Mouse (Mus musculus) intestine, embryonic 16.5 days (tissue): ENCODE data around the gene Lyrm4. TPM values are rescaled to one million over a fixed set of nuclear protein-coding genes. Genes with fewer than 3 reads are reported as not detected.

ENCODE experiments used
- ATAC-seq: fragments of 200-750 bp; cut with Nextera tagmentation; 2 replicates; pipeline ENCODE4 v1.8.0; 2017; ENCODE audit warnings: moderate TSS enrichment, moderate library complexity
- H3K27ac ChIP-seq: fragments of 300-500 bp; sonication (generic); 2 replicates; pipeline ENCODE4 v1.5.1; 2014; ENCODE audit warnings: mild to moderate bottlenecking, low read length
- H3K27me3 ChIP-seq: fragments of 300-500 bp; sonication (generic); replicated peaks from 2 replicates; pipeline ENCODE4 v1.6.1; 2014; ENCODE audit warnings: low read length, control low read depth, mixed read lengths; ENCODE audit not compliant: control insufficient read depth, insufficient read depth
- H3K36me3 ChIP-seq: fragments of 300-500 bp; sonication (generic); 2 replicates; pipeline ENCODE4 v1.6.1; 2014; ENCODE audit warnings: low read length, control low read depth; ENCODE audit not compliant: control insufficient read depth, insufficient read depth
- H3K4me1 ChIP-seq: fragments of 300-500 bp; sonication (generic); 2 replicates; pipeline ENCODE4 v1.6.1; 2014; ENCODE audit warnings: low read length, control low read depth, mixed read lengths; ENCODE audit not compliant: control insufficient read depth, insufficient read depth
- H3K4me2 ChIP-seq: fragments of 300-500 bp; sonication (generic); 2 replicates; pipeline ENCODE4 v1.6.1; 2014; ENCODE audit warnings: low read depth, low read length, control low read depth
- H3K4me3 ChIP-seq: fragments of 300-500 bp; sonication (generic); 2 replicates; pipeline ENCODE4 v1.5.1; 2014; ENCODE audit warnings: mild to moderate bottlenecking, low read length
- H3K9ac ChIP-seq: fragments of 300-500 bp; sonication (generic); 2 replicates; pipeline ENCODE4 v1.6.1; 2014; ENCODE audit warnings: low read depth, low read length
- H3K9me3 ChIP-seq: fragments of 300-500 bp; sonication (generic); 2 replicates; pipeline ENCODE4 v1.6.1; 2016; ENCODE audit warnings: low read length, control low read depth; ENCODE audit not compliant: control insufficient read depth
- WGBS: fragments of 180-500 bp; shearing (Covaris S2); extraction: QIAGEN DNeasy Blood & Tissue Kit; methylation state at CpG from one replicate; pipeline ENCODE4 v1.1.7; 2014; 5-methylcytosine and 5-hydroxymethylcytosine counted together
- polyA plus RNA-seq: library from polyadenylated mRNA; unstranded; fragments of >200 nt; fragmentation: Nextera tagmentation; extraction: Ambion mirVana; gene quantifications from 2 replicates; pipeline ENCODE4 v1.2.1, GENCODE M21; 2015

Lyrm4 gene
- polyA plus RNA-seq, 1 experiment from 2014 or later: 22.9 TPM

DNA sequence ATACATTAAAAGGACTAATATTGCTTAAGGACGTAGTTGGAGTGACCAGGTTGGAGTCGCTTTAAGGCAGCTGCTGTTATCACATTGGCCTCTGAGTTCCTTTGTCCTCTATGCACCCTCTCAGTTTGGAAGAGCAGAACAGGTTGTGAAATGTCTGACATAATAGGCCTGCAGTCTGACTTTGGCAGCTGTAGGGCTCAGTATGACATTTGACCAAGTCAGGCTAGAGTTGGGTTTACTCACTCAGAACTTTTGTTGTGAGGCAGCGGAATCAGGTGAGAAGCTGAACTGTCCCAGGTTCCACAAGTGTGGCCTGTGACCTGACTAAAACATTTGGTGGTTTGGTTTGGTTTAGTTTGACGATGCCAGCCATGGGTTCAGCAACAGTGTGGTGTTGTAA, 153.7 kb downstream of the Lyrm4 start:
- Histone ChIP-seq H3K4me3 (no peak overlapping the region), H3K27me3 (no peaks in the 10 kb centered on the region; the same call in 1 of the 2 replicates), H3K4me1 (no peaks in the 10 kb centered on the region; the same call in 1 of the 2 replicates), H3K9ac (no peak overlapping the region), H3K9me3 (no peaks in the 10 kb centered on the region), H3K4me2 (no peak overlapping the region), H3K27ac (no peak overlapping the region), H3K36me3 (no peaks in the 10 kb centered on the region)
- no peak for ATAC-seq
- 90% methylated on average over 4 of the region's 4 CpGs for WGBS

DNA sequence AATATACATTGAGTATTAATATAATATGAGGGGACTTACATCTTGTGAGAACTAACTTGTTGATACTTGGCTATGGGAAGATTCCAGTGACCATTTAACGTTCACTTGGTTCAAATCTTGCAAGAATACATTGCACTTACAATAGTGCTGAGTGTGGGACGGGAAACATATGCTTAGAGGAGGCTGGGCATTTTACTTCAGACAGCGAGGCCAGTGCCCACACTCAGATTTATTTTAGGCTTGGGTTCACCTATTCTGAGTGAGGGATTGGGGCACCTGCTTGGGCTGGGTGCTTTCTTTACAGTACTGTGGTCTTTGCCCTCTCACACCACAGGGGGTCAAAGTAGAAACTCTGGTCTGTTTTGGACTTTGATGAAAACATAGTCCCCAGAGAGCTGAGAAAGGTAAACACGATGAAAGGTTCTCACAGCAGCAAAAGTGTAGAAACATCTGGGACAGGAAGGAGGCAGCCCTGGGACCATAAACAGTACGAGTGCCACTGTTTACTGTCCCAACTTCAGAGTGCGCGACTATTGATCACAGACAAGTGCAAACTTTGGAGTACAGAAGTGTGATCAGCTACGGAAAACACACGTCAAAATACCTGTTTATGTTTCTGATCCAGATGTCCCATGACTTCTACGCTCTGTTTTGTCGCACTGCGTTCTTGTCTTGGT, 157.8 kb downstream of the Lyrm4 start:
- no peak overlapping the region for H3K27ac ChIP-seq
- no peaks in the 10 kb centered on the region for H3K36me3 ChIP-seq
- no peaks in the 10 kb centered on the region for H3K9me3 ChIP-seq
- 69% methylated on average over 12 of the region's 12 CpGs for whole genome bisulfite sequencing
- no peak overlapping the region for H3K4me2 ChIP-seq
- ATAC-seq: no peak
- H3K4me3 ChIP-seq: no peak overlapping the region
- H3K9ac ChIP-seq: no peak overlapping the region
- H3K27me3 ChIP-seq: no peaks in the 10 kb centered on the region
- H3K4me1 ChIP-seq: no peaks in the 10 kb centered on the region

DNA sequence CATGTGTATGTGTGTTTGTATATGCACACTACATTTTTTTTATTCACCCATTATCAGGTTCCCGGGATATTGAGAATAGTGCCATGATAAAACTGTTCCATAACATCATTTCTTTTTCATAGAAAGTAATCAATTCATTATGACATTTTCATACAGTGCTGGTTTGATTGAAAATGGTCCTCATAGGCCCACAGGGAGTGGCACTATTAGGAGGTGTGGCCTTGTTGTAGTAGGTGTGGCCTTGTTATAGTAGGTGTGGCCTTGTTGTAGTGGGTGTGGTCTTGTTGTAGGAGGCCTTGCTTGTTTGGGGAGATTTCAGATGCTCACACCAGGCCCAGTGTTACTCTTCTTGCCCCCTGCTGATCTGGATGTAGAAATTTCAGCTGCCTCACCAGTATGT, 158.8 kb downstream of the Lyrm4 start, which contains the start of gene Ppp1r3g:
TSS of gene Ppp1r3g (plus strand) at position 301 of the 400 bp plus-strand sequence.
- H3K9ac ChIP-seq: no peak within 1 kb of the TSS
- no peaks in the 10 kb centered on the region for H3K36me3 ChIP-seq
- no peaks in the 10 kb centered on the region for H3K4me1 ChIP-seq
- H3K27ac ChIP-seq: no peak within 1 kb of the TSS
- ATAC-seq: no peak
- no peak within 1 kb of the TSS for H3K4me2 ChIP-seq
- no peaks in the 10 kb centered on the region for H3K9me3 ChIP-seq
- WGBS: 100% methylated on average over 1 of the region's 1 CpGs
- no peaks in the 10 kb centered on the region for H3K27me3 ChIP-seq
- no peak within 1 kb of the TSS for H3K4me3 ChIP-seq

DNA sequence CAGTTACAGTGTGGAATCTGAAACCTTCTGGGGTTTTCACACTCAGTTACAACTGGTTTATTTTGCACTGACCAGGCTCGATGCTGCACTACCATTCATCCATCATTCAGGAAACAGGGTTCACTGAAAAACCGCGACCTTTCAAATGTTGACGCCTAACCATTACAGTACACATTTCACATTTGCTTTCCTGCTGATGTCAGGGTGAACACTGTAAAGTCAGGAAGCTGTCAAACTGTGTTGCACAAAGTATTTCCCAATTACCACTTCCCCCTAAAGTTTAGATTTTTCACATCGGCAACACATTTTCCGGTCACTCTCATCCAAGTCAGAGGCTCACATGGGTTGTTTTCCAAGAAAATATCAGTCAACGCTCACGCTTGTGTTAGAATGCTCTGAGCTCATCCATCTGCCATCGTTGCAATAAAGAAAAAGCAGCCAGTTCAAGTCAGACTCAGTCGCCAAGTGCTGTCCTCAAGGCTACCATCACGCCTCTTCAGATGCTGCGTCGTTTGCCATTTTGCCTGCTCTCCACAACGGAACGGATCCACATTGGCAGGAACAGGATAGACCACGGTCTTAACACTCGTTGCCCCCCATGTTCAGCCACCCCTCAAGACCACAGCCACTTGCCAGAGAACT, 167.4 kb downstream of the Lyrm4 start:
- no peak for ATAC-seq

GRCm38 (mm10) chr13:35947354-35948000, 169.8 kb downstream of the Lyrm4 start:
- WGBS: 21% methylated on average over 14 of the region's 14 CpGs
- Histone ChIP-seq H3K9me3 (no peaks in the 10 kb centered on the region), H3K36me3 (no peaks in the 10 kb centered on the region), H3K4me1 (no peaks in the 10 kb centered on the region), H3K27ac (no peak overlapping the region), H3K27me3 (no peaks in the 10 kb centered on the region), H3K9ac (no peak overlapping the region), H3K4me2 (no peak overlapping the region), H3K4me3 (no peak overlapping the region)
- ATAC-seq: no peak

More for the DNA sequence above, 167.4 kb downstream of the Lyrm4 start:
- Histone ChIP-seq H3K9ac (no peak overlapping the region), H3K4me1 (no peaks in the 10 kb centered on the region), H3K4me3 (no peak overlapping the region), H3K36me3 (no peaks in the 10 kb centered on the region), H3K27me3 (no peaks in the 10 kb centered on the region), H3K27ac (no peak overlapping the region), H3K4me2 (no peak overlapping the region), H3K9me3 (no peaks in the 10 kb centered on the region)
- 74% methylated on average over 17 of the region's 17 CpGs for WGBS

DNA sequence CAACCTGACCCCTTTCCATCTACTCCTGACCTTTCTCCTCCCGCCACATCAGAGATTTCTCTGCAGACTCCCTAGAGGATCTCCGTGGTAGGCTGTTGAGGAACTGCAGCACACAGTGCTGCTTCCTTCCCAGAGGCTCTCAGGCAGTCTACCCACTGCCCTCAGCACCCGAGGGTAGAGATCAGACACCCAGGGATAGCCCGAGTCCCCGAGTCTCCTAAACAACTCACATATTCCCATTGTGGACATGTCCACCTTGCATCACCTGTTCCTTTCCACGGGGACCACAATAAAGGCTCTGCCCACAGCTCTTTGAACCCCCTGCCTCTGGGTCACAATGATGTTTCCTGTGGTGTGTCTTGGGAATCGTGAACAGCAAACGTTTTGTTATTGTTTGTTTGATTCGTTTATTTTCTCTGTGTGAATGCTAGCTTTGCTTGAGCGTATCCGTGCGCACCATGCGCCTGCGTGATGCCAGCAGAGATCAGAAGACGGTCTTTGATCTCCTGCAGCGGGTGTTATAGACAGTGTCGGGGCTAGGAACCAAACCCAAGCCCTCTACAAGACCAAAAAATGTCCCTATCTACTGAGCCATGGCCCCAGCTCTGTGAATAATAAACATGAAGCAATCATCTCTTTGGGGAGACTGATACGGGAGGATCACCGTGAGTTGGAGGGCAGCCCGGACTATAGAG, 170.5 kb downstream of the Lyrm4 start:
- H3K27me3 ChIP-seq: no peaks in the 10 kb centered on the region
- no peak overlapping the region for H3K27ac ChIP-seq
- no peak for ATAC-seq
- no peak overlapping the region for H3K4me2 ChIP-seq
- no peak overlapping the region for H3K9ac ChIP-seq
- no peaks in the 10 kb centered on the region for H3K36me3 ChIP-seq
- no peaks in the 10 kb centered on the region for H3K9me3 ChIP-seq
- no peaks in the 10 kb centered on the region for H3K4me1 ChIP-seq
- WGBS: 70% methylated on average over 20 of the region's 20 CpGs
- H3K4me3 ChIP-seq: no peak overlapping the region

GRCm38 (mm10) chr13:35940934-35941333, 176.4 kb downstream of the Lyrm4 start:
- no peak overlapping the region for H3K4me3 ChIP-seq
- H3K9ac ChIP-seq: no peak overlapping the region
- ATAC-seq: no peak
- H3K36me3 ChIP-seq: no peaks in the 10 kb centered on the region
- no peaks in the 10 kb centered on the region for H3K4me1 ChIP-seq
- H3K9me3 ChIP-seq: no peaks in the 10 kb centered on the region
- H3K27ac ChIP-seq: no peak overlapping the region
- WGBS: 85% methylated on average over 5 of the region's 5 CpGs
- H3K27me3 ChIP-seq: no peaks in the 10 kb centered on the region
- H3K4me2 ChIP-seq: no peak overlapping the region

- ATAC-seq: no peak
- Histone ChIP-seq H3K27me3 (no peaks in the 10 kb centered on the region), H3K4me2 (no peak overlapping the region), H3K36me3 (no peaks in the 10 kb centered on the region), H3K4me3 (no peak overlapping the region), H3K9ac (no peak overlapping the region), H3K4me1 (no peaks in the 10 kb centered on the region), H3K9me3 (no peaks in the 10 kb centered on the region), H3K27ac (no peak overlapping the region)
- WGBS: 59% methylated on average over 18 of the region's 18 CpGs
Observed at GRCm38 (mm10) chr13:35939871-35940665, 177.3 kb downstream of the Lyrm4 start.
